Mouse (Mus musculus) C2C12 (cell line): ENCODE measurements at regions not wholly inside any gene's neighbourhood (a gene's known extent, or its start where the extent isn't known, plus 50 kb on each side); places are given as distances from the start of the nearest gene placed in this dataset.

ENCODE experiments used
- CTCF ChIP-seq: IDR thresholded peaks from one replicate; pipeline ENCODE4 v1.5.1; 2011; ENCODE audit not compliant: control insufficient read depth, insufficient read depth, insufficient read length
- MAX ChIP-seq: IDR thresholded peaks from one replicate; pipeline ENCODE4 v1.6.1; 2011; ENCODE audit warnings: mild to moderate bottlenecking, control low read depth
- MYOD1 ChIP-seq: IDR thresholded peaks from one replicate; pipeline ENCODE4 v1.6.1; 2011; ENCODE audit warnings: low read depth; ENCODE audit not compliant: control insufficient read depth, insufficient read length
- MYOG ChIP-seq: IDR thresholded peaks from one replicate; pipeline ENCODE4 v1.6.1; 2011; ENCODE audit not compliant: control insufficient read depth, insufficient read length; ENCODE audit errors: extremely low read depth
- USF1 ChIP-seq: IDR thresholded peaks from one replicate; pipeline ENCODE4 v1.6.1; 2011; ENCODE audit warnings: low read depth, mild to moderate bottlenecking, control low read depth, moderate library complexity

GRCm38 (mm10) chr13:107923129-107924114 lies 120.8 kb upstream of the Smim15 start:
- TF ChIP-seq CTCF (no peak), MAX (no peak), USF1 (no peak), MYOG (no peak), MYOD1 (no peak)
